Mouse (Mus musculus) neural tube, embryonic 10.5 days (tissue): Measurements from ENCODE around the gene Frmd4a.
"Not testable (repeated sequence)": the region's sequence is repeated elsewhere in the genome, so short reads cannot be mapped to it uniquely, and the experiment has no call there.

Source experiments
- DNase-seq: peaks from one replicate; pipeline ENCODE4 v3.0.0-alpha.2; 2017; ENCODE audit warnings: low spot score; ENCODE audit errors: extremely low spot score

Gene Frmd4a

DNA sequence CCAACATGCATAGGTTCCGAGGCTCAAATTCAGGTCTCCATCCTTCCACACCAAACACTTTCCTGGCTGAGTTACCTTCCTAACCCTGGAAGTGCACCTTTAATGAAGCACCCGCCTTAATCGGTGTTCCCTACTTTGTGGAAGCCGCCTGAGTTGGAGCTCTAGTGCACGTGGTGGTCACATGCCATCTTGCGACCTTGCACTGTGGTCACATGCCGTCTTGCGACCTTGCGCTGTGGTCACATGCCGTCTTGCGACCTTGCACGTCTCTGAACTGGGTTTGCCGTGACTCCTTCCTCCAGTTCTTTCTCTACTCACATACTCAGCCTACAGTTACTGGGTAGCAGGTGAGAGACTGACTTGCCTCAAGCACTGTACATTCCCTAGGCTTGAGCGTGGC, 531.8 kb downstream of the Frmd4a start:
- no peak for DNase-seq

DNA sequence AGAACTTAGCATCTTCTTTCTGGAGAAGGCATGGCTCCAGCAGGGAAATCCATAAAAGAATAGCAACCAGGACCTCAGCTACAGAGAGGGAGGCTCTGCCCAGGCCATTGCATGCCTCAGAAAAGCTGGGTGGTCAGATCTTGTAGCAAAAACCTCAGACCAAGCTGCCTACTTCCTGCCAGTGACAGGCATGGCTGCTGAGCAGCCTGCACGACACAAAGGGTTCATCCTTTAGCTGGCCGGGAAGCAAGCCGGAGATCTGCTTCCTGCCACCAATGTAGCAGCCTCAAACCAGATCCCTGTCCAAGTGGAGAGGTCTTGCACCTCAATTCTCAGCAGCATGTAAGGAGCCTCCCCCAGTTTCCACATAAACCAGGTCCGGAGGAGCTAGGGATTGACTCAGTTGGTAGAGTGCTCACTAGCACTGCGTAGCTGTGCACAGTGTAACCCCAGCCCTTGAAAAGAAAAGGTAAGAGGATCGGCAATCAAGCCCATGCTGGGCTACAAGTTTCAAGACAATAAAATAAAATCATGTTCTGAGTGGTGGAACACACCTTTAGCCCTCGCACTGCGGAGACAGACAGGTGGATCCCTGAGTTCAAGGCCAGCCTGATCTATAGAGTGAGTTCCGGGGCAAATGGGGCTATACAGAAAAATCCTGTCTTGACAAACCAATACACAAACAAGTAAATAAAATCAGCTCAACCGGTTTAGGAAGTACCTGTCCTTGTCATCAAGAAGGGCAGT, 532.7 kb downstream of the Frmd4a start:
- no peak for DNase-seq

DNA sequence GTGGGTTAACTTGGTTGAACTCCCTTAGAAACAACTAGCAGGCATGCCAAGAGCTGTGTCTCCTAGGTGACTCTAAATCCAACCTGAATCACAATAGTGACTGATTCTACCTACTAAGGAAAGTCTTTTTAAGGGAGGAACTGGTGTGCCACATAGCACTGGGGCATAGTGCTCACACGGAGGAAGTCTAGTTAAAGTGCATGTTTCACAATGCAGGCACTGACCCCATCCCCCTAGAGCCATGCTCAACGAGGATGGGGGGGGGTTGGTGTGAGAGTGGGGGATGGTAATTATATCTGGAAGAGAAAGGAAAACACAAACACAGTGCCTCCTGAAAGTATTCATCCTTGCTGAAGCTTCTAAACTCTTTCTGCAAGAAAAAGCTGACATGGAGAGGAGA, 533.9 kb downstream of the Frmd4a start:
- no peak for DNase-seq

DNA sequence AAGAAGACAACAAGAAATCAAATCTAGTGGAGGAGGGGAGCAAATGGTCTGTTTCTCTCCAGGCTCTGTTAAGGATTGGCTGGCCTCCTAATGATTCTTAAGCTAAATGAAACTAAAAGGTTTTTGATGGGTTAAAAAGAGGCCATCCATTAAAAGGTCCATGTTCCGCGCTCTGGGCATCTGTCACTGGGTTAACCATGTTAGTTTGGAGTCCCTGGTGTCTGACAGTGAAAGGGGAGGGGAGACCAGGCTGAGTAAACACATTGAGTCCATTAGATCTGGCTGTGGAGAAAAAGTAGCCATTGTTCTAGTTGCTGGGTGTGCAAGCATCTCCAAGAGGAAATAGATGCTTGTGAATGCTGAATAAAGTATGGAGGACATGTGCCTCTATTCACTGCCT, 534.3 kb downstream of the Frmd4a start:
- DNase-seq, result no peak

DNA sequence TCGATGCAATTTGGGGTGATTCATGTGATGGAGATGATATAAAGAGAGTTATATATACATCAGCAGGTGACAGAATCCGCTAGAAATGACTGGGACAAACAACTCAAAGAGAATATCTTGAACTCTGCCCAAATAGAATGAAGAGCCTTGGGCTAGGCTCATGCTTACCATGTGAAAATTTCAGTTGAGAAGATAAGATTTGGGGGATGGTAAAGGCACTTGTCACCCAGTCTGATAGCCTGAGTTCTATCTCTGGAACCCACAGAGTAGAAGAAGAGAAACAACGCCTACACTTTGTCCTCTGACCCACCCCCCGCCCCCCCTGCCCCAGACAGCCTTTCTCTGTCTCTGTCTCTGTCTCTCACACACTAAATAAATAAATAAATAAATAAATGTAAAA, 535.0 kb downstream of the Frmd4a start:
- no peak for DNase-seq

DNA sequence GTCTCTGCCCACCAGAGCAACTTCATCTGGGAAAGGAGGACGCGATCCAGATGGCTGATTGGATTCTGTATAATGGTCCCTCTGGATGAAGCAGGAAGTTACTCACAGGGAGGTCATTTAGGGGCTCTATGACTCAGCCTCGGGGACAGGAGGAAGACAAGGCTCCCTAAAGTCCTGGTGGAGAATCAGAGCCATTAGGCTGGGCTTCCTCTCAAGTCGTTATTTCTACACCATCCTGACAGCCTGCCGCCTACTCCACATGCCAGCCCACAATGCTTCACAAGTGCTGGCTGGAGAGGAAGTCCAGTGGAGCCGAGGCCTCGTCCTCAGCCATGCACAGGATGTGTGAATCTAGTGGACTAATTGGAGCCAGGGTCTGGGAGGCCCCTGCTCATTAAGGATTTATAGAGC, 537.7 kb downstream of the Frmd4a start:
- no peak for DNase-seq

DNA sequence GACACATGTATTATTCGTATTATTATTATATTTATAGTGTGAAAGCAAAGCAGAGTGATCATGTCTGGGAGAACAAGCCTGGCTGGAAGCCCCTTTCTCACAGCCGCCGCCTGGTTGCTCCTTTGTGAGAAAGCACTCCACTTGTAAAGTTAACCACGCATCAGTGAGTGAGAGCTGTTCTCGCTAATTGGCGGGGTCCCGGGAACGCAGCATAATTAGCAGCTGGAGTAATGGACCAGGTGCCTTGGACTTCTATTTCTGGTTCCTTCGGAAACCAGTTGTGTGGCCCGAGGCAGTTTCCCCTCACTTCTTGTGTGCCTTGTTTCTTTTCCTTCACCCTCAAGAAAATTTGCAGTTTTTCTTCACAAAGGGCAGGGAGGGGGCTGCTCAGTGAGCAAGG, 538.7 kb downstream of the Frmd4a start:
- no peak for DNase-seq

DNA sequence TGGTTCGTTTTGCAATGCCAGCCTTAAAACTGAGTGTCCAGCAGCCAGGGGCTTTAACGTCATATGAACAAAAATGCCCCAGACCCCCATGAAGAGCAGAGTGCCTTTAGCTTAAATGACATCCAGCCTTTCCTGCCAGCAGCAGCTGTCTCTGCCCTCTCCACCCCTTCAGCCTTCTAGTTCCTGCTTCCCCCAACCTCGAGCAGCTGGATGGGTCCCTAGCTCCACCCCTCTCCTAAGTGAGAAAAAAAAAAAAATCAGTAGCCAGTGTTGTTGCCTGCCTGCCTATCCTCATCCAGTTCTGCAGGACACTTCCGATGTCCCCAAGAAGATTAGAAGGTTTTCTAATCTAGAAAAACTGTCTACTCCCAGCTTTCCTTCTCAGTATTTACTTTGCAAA, 539.5 kb downstream of the Frmd4a start:
- no peak for DNase-seq

DNA sequence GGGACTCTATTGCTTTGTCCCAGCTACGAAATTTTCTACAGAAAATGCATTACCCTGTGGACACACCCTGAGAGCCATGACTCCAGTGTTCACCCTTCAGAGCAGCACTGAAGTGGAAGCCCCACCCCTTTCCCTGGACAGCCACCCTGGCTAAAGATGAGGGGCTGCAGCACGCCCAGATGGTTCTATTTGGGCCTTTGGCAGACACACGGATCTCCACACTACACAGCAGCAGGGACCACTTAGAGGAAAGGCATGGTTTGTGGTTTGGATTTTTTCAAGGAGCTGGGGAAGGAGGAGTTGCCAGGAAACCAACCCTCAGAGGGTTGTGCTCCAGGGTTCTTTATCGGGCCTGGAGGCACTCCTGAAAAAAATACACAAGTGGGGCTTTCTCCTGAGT, 539.9 kb downstream of the Frmd4a start:
- DNase-seq, result no peak

DNA sequence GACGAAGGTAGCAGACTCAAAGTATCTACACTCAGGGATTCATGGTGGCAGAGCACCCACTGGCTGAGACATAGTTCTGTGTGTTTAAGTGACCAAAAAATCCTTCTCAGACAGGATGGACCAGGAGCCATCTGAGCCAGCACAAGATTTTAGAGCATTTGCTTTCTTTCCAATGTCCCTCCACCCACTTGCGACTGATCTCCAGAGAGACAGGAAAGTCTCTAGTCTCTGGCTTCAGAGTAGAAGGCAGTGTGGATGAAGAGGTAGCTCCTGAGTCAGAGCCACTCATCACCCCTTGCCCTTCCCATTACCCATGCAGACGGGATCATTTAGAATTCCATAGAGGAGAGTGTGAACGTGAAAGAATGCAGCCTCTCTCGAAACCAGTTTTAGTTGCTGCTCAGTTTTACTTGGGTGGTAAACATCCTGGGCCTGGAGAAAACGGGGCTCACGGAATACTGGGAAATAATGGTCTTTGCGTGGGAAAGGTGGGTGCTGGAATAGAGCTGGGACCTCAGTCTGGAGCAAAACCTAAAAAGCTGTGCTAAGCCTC, 541.2 kb downstream of the Frmd4a start:
- DNase-seq, result no peak

DNA sequence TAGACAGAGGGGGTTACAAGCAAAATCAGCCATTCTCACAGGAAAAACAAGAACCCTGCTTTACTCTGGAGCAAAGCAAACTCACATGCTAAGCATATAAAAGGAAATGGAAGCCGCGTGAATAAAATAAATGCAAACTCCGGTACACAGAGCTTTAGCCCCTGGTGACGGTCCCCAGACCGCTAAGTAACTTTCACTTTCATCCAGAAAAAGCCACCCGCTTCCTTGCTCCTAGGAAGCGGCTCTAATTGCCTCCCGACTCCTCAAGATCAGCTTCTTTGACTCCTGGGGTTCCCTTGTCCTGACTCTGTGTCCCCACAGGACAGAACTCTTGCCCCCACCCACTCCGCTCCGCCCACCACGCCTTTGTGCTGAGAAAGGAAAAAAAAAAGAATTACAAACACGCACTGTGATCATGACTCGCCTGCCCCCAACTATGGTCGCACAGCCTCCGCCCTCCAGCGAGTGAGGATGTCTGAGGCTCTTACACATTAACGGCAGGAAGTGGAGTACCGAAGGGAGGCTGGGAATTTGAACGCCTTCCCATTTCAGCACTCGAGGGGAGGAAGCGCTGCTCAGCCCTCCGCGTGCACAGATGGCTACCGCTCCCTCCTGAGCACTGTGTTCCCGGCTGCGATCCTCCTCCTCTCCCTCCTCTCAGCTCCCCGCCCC, 541.8 kb downstream of the Frmd4a start:
- DNase-seq, result peak; percentile 80

DNA sequence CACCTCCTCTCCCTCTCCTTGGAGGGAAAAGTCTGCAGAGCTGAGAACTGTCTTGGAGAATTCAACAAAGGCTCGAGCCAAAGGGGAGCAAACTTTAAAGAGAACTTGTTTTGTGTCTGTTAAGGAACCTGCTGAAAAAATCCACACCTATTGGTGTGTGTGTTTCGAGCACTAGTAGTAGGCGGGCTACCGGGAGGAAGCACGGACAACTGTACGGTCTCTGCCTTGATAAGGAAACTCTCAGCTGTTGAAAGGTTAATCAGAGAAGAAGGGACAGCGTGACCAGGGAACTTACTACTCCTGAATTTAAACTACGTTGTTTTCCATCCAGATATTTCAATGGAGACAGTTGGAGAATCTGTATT, 542.3 kb downstream of the Frmd4a start:
- no peak for DNase-seq

DNA sequence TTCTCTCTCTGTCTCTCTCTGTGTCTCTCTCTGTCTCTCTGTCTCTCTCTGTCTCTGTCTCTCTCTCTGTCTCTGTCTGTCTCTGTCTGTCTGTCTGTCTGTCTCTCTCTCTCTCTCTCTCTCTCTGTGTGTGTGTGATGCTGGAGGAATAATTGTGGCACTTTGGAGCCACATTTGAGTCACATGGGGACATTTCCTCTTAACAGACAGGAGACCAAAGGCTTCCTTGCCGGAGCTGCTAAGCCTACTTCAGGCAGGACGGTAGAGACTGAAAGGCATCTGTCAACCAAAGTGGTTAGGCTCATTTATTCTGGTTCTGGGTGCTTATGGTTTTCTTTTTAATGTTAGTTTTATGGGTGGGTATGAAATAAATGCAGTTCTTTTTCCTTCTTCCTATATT, 543.0 kb downstream of the Frmd4a start:
- not testable (repeated sequence) for DNase-seq

DNA sequence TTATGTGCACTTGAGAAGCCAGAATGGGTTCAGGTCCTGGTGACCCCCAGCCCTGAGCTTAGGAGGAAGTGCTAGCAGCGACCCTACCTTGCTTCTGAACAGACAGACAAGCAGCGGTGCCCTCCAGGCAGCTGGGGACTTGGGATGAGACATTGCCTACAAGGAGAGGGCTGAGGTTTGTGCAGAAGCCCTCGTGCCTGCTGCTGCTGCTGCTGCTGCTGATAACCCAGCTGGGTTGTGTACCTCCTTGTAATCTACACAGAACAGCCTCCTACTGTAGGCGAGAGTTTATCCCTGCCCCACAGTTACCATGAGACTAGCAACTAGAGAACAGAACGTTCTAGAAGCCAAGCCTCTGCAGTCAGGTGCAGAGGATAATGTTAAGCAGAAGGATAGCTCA, 543.7 kb downstream of the Frmd4a start:
- DNase-seq, result no peak

DNA sequence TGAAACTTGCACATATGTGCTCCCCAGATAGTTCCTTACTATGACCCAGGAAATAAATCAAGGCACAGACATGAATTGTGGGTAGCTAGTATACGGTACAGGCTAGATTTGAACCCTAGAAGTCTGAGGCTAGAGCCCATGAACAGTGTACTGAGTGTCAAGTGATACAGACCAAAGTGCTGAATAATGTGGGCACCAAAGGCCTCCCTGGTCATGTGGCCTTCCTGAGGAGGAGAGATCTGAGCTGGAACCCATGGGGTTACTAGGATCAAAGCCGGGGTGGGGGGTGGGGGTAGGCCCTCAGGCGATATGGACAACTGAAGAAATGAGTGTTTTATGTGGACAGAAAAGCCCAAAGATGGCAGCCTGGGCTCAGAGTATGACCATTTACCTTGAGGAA, 544.9 kb downstream of the Frmd4a start:
- DNase-seq, result no peak

DNA sequence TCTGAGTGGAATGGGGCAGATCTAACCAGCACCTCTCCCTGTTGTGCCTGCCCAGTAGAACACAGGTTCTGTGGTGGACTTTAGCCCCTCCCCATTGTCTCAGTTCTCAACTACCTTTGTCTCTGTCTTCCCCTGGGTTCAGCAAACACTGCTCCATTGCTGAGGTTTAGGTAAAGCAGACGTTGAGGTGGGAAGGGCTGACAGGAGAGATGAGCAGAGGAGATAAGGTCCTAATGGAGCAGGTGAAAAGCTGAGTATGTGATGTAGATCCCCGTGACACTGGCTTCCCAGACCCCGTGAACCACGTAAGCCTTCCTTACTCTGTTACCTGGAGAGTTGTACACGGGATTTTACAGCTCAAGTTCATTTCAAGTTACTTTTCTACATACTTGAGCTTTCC, 545.3 kb downstream of the Frmd4a start:
- DNase-seq, result no peak

DNA sequence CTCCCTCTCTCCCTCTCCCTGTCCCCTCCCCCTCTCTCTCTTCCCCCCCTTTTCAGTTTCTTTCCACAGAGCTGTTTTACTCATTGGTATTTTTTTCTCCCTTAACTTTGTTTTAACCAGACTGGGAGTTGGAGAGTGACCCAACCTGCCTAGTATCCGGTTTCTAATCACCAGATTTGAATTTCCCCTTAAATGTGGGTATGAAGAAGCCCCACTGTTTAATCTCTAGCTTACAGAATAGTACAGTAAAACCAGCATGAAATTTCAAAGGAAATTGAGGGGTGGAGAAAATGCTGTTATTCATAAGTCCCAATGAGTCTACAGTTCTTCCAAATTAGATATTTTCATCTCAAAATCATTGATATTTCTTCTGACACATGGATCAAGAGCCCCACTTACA, 545.8 kb downstream of the Frmd4a start:
- DNase-seq, result no peak

DNA sequence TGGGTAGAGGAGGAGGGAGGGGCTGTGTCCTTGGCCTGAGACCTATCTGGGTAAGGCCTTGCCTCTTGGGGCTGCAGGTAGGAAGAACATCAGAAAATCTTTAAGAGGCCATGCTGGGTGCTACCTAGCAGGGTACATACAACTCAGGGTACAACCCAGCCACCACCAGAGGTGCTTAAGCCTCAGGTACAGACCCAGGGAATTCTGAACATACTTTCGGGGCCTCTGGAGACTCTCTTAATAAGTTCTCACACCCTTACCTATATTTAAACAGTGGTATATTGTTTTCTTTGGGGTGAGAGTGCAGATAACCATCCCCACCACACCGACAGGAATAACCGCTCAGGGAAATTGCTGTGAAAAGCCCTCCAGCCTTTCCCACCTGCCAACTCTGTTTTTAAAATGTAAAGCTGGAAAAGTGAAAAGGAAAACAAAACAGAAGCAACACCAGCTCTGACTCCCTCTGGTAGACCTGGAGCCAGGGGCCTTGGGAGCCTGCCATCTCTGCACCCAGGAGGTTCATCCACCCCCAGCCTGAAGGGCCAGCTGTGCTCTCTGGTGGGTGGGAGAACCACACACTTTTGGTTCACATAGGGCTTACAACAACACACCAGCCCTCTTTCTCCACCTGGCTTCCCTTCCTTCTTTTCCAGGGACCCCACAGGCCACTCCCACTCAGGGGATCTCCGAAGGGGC, 548.9 kb downstream of the Frmd4a start:
- DNase-seq, result no peak

DNA sequence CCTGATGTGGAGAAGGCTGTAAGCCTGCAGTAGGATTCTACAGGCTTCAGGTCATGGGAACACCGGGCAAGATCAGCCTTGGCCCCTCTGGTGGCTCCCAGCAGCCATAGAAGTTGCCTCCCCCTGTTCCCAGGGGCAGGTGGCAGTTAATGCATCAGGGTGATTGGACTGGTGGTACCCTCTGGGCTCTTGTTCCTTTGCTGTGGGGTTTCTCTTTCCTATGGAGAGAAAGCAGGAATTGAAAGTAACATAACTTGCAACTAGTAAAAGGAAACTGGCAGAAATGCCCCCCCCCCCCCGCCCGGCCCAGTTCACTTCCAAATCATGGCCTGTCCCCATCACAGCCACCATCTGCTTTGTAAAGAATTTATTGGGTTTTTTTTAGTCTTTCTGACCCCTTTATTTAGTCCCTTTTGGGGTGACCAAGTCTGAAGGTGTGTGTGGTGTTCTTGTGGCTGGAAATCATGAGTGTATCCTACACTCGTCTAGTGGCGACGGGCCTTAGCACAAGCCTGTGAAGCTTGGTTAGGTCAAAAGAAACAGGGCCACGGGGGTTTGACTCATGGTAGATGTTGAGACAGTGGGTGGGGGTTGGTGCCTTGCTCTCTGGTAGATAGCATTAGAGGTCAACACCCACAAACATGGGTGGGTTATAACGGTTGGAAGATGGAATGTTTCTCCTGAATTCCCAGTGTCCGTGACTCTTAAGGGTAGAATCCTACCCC, 549.6 kb downstream of the Frmd4a start:
- DNase-seq, result no peak

DNA sequence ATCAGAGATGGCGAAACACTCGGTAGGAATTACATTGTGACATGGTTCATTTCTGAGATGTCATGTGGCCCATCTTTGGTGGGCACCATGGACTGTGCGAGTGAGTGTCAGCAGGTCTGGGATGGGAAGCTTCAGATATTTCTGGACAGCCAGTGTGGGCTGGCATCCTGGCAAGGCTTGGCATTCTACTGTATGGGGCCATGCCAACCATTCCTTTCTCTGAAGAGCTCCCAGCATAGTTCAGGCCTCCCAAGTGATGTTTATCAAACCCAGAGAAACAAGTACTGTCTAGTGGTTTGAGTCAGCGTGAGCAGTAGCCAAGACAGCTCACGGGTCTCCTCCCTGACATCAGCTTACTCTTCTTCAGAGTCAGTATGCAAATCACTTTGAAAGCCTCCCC, 551.5 kb downstream of the Frmd4a start:
- no peak for DNase-seq

DNA sequence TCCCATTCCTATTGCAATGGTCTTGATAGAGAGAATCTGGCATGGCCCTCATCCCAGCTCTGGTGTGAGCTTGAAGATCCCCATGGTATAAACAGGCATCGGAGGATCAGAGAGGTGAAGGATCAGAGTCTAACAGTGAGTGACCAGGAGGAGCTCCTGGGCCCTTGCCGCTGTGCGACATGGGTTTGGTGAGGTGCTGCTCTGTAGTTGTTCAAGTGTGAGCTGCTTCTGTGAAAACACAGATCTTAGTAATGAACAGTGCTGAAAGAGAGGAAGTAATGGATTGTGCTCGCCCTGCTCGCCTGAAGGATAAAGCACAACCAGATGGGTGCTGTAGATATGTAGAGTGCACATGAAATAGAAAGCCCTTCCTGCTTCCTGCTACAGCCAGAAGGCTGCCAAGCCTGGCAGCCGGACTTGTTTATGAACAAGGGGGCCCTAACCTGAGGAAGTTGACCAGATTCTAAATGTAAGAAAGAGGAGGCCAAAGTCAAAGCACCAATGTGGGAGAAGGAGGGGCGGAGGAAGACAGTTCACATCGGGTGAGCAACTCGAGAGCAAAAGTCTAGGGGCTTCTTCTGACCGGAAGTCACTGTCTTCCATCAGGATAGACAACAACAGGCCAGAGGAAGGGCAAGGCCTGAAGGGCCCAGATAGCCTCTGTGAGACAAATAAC, 552.8 kb downstream of the Frmd4a start:
- DNase-seq, result no peak
